Comparison of ENCODE assay signal across 12 mouse cellular contexts in genomic region chr4:142082703-142083102, GRCm38 (mm10). TPM values are rescaled to one million over a fixed set of nuclear protein-coding genes. Genes with fewer than 3 reads are reported as not detected.
DNase-seq lines count a peak whose midpoint lies in the region; ATAC-seq and TF ChIP-seq lines count a peak whose summit lies in the region.
"Had no signal": no experiment of that assay in that cellular context is flagged by ENCODE, and none has a peak within 500 bp of the region (broad histone marks: within the 10 kb centered on the region; RNA-seq: fewer than 3 reads in every experiment).

No protein-coding gene starts in this region.

- no peak overlapping the region for H3K27ac ChIP-seq in kidney, embryonic 16.5 days (ENCODE audit: low read length)
- no peak overlapping the region for H3K27ac ChIP-seq in bone marrow macrophage, adult 2 months (ENCODE audit: insufficient read depth, low read depth, low read length)
- H3K27ac ChIP-seq in liver, embryonic 13.5 days: no peak overlapping the region

- H3K9me3 ChIP-seq in kidney, embryonic 16.5 days (ENCODE audit: low read length): no peaks in the 10 kb centered on the region
- H3K9me3 ChIP-seq in liver, embryonic 13.5 days (replicated peaks): no peaks in the 10 kb centered on the region

- TF ChIP-seq POLR2A in bone marrow macrophage, adult 2 months (IDR thresholded peaks at IDR 0.05; ENCODE audit: borderline replicate concordance, low read depth, low read length): no peak

- no peak overlapping the region for H3K9ac ChIP-seq in kidney, embryonic 16.5 days (replicated peaks; ENCODE audit: low read length)
- no peak overlapping the region for H3K9ac ChIP-seq in liver, embryonic 13.5 days

- H3K27me3 ChIP-seq in kidney, embryonic 16.5 days (ENCODE audit: insufficient read depth, low read length): no peaks in the 10 kb centered on the region
- peaks cover 58% of the 10 kb centered on the region for H3K27me3 ChIP-seq in liver, embryonic 13.5 days

- WGBS in kidney, embryonic 16.5 days: 71% methylated on average over 4 of the region's 4 CpGs
- WGBS in liver, embryonic 13.5 days (ENCODE audit: insufficient replicate concordance): 54% methylated on average over 4 of the region's 4 CpGs

- peak overlapping the region; percentile 96 for H3K4me2 ChIP-seq in kidney, embryonic 16.5 days (replicated peaks; ENCODE audit: low read depth, low read length)
- H3K4me2 ChIP-seq in liver, embryonic 13.5 days: peak overlapping the region; percentile 62

- no peak for TF ChIP-seq CTCF in bone marrow macrophage, adult 2 months (IDR thresholded peaks at IDR 0.05; ENCODE audit: low read depth, low read length)

- ATAC-seq in kidney, embryonic 16.5 days (ENCODE audit: low FRiP score, low TSS enrichment): no peak
- ATAC-seq in liver, embryonic 13.5 days (ENCODE audit: low read depth): no peak

- H3K4me3 ChIP-seq in kidney, embryonic 16.5 days (ENCODE audit: low read length): peak overlapping the region; percentile 79; the same call in 1 of the 2 replicates
- H3K4me3 ChIP-seq in bone marrow macrophage, adult 2 months (ENCODE audit: insufficient read depth, low read length): peak overlapping the region; percentile 78; the same call in 1 of the 2 replicates
- peak overlapping the region; percentile 57; the same call in 1 of the 2 replicates for H3K4me3 ChIP-seq in liver, embryonic 13.5 days (replicated peaks)

- DNase-seq in heart, adult 11 months: peak; percentile 82
- DNase-seq in heart, adult 9 months (ENCODE audit: low spot score in 2 of 2): no peak
- no peak for DNase-seq in kidney, postnatal 10 days
- no peak for DNase-seq in liver, embryonic 13.5 days
- DNase-seq in ovary, postnatal 14 days (ENCODE audit: low spot score): no peak
- no peak for DNase-seq in gastrocnemius, postnatal 4 days (ENCODE audit: low spot score in 2 of 2)
- DNase-seq: adrenal gland, postnatal 36 days; cerebellum, postnatal 14 days; kidney, adult 11 months; lung, postnatal 36 days had no signal

- no peaks in the 10 kb centered on the region for H3K36me3 ChIP-seq in kidney, embryonic 16.5 days (ENCODE audit: insufficient read depth, low read length)
- H3K36me3 ChIP-seq in liver, embryonic 13.5 days: no peaks in the 10 kb centered on the region

- peaks cover 35% of the 10 kb centered on the region for H3K4me1 ChIP-seq in kidney, embryonic 16.5 days (ENCODE audit: insufficient read depth, low read length)
- H3K4me1 ChIP-seq in bone marrow macrophage, adult 2 months (ENCODE audit: control insufficient read depth, insufficient read depth, low read length): peaks cover 46% of the 10 kb centered on the region
- H3K4me1 ChIP-seq in liver, embryonic 13.5 days (replicated peaks): peaks cover 49% of the 10 kb centered on the region

RNA-seq across cellular contexts. Expression of gene Tmem51, which starts 1.4 kb away (rescaled TPM):
- polyA plus RNA-seq in kidney, embryonic 16.5 days (2015; fragmentation: Nextera tagmentation; extraction: Ambion mirVana): 41.6 and 42.7 TPM in 2 replicates
- polyA plus RNA-seq in bone marrow macrophage, adult 2 months (2012; ENCODE audit: insufficient read depth, insufficient read length, missing spikeins): 52.4 and 56.6 TPM in 2 replicates
- 13.5 and 16.4 TPM in 2 replicates for polyA plus RNA-seq in liver, embryonic 13.5 days (2015; fragmentation: Nextera tagmentation; extraction: Ambion mirVana)
- 1 to 10 TPM; 6.1 to 7.6 TPM for total RNA-seq in gastrocnemius, postnatal 4 days (2021)
